Comparison of ENCODE assay signal across 26 mouse cellular contexts in the genomic region with DNA sequence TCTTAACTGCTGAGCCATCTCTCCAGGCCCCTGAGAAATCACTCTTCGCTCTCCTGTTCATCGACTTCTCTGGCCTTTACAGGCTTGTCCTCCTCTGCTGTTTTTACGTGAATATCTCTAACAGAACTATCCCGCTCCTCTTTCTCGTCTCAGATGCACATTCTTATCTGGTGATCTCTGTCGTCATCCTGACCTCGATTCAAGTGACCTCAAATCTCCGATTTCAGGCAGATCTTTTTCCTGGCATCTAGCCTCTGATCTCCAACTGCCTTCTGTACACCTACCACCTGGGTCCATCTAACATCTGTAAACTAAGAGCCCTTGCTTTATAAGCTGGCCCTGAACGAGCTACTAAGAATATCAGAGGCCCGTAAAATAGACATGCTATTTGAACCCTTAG. TPM values are rescaled to one million over a fixed set of nuclear protein-coding genes. Genes with fewer than 3 reads are reported as not detected.
DNase-seq lines count a peak whose midpoint lies in the region; ATAC-seq and TF ChIP-seq lines count a peak whose summit lies in the region.
"Had no signal": no experiment of that assay in that cellular context is flagged by ENCODE, and none has a peak within 500 bp of the region (broad histone marks: within the 10 kb centered on the region; RNA-seq: fewer than 3 reads in every experiment).

No protein-coding gene starts in this region.

- no peak for TF ChIP-seq EP300 in liver, postnatal 0 days (IDR thresholded peaks at IDR 0.05; ENCODE audit: low read depth)

- WGBS in liver, postnatal 0 days (ENCODE audit: insufficient replicate concordance), result 60% methylated on average over 10 of the region's 10 CpGs
- WGBS in liver, embryonic 12.5 days (ENCODE audit: insufficient replicate concordance), result 59% methylated on average over 10 of the region's 10 CpGs
- WGBS in intestine, embryonic 15.5 days, result 66% methylated on average over 10 of the region's 10 CpGs

- no peaks in the 10 kb centered on the region for H3K9me3 ChIP-seq in liver, postnatal 0 days (ENCODE audit: low read length)
- H3K9me3 ChIP-seq in liver, embryonic 12.5 days (replicated peaks), result no peaks in the 10 kb centered on the region
- H3K9me3 ChIP-seq in intestine, embryonic 15.5 days, result no peaks in the 10 kb centered on the region
- H3K9me3 ChIP-seq: embryonic facial prominence, embryonic 12.5 days; forebrain, embryonic 12.5 days; heart, embryonic 12.5 days; hindbrain, embryonic 15.5 days had no signal

- H3K4me3 ChIP-seq in liver, postnatal 0 days (ENCODE audit: low read depth, low read length), result no peak overlapping the region
- H3K4me3 ChIP-seq in liver, embryonic 12.5 days, result no peak overlapping the region
- H3K4me3 ChIP-seq in intestine, embryonic 15.5 days (replicated peaks), result no peak overlapping the region
- H3K4me3 ChIP-seq: embryonic facial prominence, embryonic 12.5 days; forebrain, embryonic 12.5 days; heart, embryonic 12.5 days; hindbrain, embryonic 15.5 days had no signal

- H3K4me2 ChIP-seq in liver, postnatal 0 days (ENCODE audit: low read depth, low read length), result no peak overlapping the region
- no peak overlapping the region for H3K4me2 ChIP-seq in liver, embryonic 12.5 days
- no peak overlapping the region for H3K4me2 ChIP-seq in intestine, embryonic 15.5 days (replicated peaks)
- H3K4me2 ChIP-seq: embryonic facial prominence, embryonic 12.5 days; forebrain, embryonic 12.5 days; heart, embryonic 12.5 days; hindbrain, embryonic 15.5 days had no signal

- TF ChIP-seq CTCF in liver, postnatal 0 days (IDR thresholded peaks at IDR 0.05; ENCODE audit: low read depth), result no peak

- no peaks in the 10 kb centered on the region for H3K27me3 ChIP-seq in liver, postnatal 0 days (ENCODE audit: insufficient read depth, low read length)
- H3K27me3 ChIP-seq in liver, embryonic 12.5 days (replicated peaks), result no peaks in the 10 kb centered on the region
- no peaks in the 10 kb centered on the region for H3K27me3 ChIP-seq in intestine, embryonic 15.5 days (replicated peaks)
- H3K27me3 ChIP-seq: embryonic facial prominence, embryonic 12.5 days; forebrain, embryonic 12.5 days; heart, embryonic 12.5 days; hindbrain, embryonic 15.5 days had no signal

- H3K27ac ChIP-seq in liver, postnatal 0 days (ENCODE audit: low read depth), result peak overlapping the region; percentile 13; the same call in 1 of the 2 replicates
- no peak overlapping the region for H3K27ac ChIP-seq in liver, embryonic 12.5 days
- peak overlapping the region; percentile 59 for H3K27ac ChIP-seq in intestine, embryonic 15.5 days
- H3K27ac ChIP-seq: embryonic facial prominence, embryonic 12.5 days; forebrain, embryonic 12.5 days; hindbrain, embryonic 15.5 days had no signal

- H3K9ac ChIP-seq in liver, postnatal 0 days (replicated peaks), result no peak overlapping the region
- H3K9ac ChIP-seq in liver, embryonic 12.5 days, result no peak overlapping the region
- no peak overlapping the region for H3K9ac ChIP-seq in intestine, embryonic 15.5 days
- H3K9ac ChIP-seq: embryonic facial prominence, embryonic 12.5 days; forebrain, embryonic 12.5 days; heart, embryonic 12.5 days; hindbrain, embryonic 15.5 days had no signal

- DNase-seq in adrenal gland, adult 2 months, result peak; percentile 9
- DNase-seq in adrenal gland, postnatal 4 days (ENCODE audit: low spot score in 2 of 2), result no peak
- DNase-seq in liver, postnatal 0 days, result no peak
- no peak for DNase-seq in embryo, embryonic 10 days (ENCODE audit: low spot score)
- DNase-seq in left cerebral cortex, adult 11 months (ENCODE audit: low spot score), result no peak
- DNase-seq: B cell, adult 2 months; cerebellum, adult 11 months; cerebellum, adult 8-10 months; cerebellum, postnatal 14 days; gastrocnemius, postnatal 14 days had no signal

- ATAC-seq in liver, postnatal 0 days, result no peak
- ATAC-seq in liver, embryonic 12.5 days, result no peak
- no peak; the same call in 1 of the 2 replicates for ATAC-seq in intestine, embryonic 15.5 days
- ATAC-seq: forebrain, embryonic 16.5 days; inflammation-experienced regulatory T-cells, adult 6 months had no signal

- no peaks in the 10 kb centered on the region for H3K36me3 ChIP-seq in liver, postnatal 0 days (replicated peaks; ENCODE audit: insufficient read depth, low read length)
- H3K36me3 ChIP-seq in liver, embryonic 12.5 days, result no peaks in the 10 kb centered on the region
- H3K36me3 ChIP-seq in intestine, embryonic 15.5 days, result no peaks in the 10 kb centered on the region
- H3K36me3 ChIP-seq: embryonic facial prominence, embryonic 12.5 days; forebrain, embryonic 12.5 days; heart, embryonic 12.5 days; hindbrain, embryonic 15.5 days had no signal

- no peaks in the 10 kb centered on the region for H3K4me1 ChIP-seq in liver, postnatal 0 days (ENCODE audit: insufficient read depth)
- no peaks in the 10 kb centered on the region for H3K4me1 ChIP-seq in liver, embryonic 12.5 days
- H3K4me1 ChIP-seq in intestine, embryonic 15.5 days (replicated peaks), result 0 out of 2 replicates have a peak, but pooled peaks cover 3% of the 10 kb centered on the region
- H3K4me1 ChIP-seq: embryonic facial prominence, embryonic 12.5 days; forebrain, embryonic 12.5 days; heart, embryonic 12.5 days; hindbrain, embryonic 15.5 days had no signal

RNA-seq across cellular contexts. Expression of a gene that starts 2.5 kb away (rescaled TPM):
- under 1 TPM in 1 of 2 experiments, not detected in 1; 0.63 TPM for total RNA-seq in adrenal gland, adult 2 months (2021)
- polyA plus RNA-seq in adrenal gland, adult 2 months (2012; rRNA removed), result not detected in 2 replicates
- 1 to 10 TPM in 1 of 2 experiments, under 1 TPM in 1; 0.22 to 8.9 TPM for total RNA-seq in adrenal gland, postnatal 4 days (2021)
- 29.5 and 32.4 TPM in 2 replicates for polyA plus RNA-seq in liver, postnatal 0 days (2015; fragmentation: Nextera tagmentation; extraction: Ambion mirVana)
- polyA plus RNA-seq in liver, embryonic 12.5 days (2016; fragmentation: Nextera tagmentation; extraction: Ambion mirVana), result 0.17 TPM in 1 of 2 replicates, not detected in the other
- polyA plus RNA-seq in intestine, embryonic 15.5 days (2015; fragmentation: Nextera tagmentation; extraction: Ambion mirVana), result 0.38 and 0.48 TPM in 2 replicates
- total RNA-seq: common myeloid progenitor, adult 5-6 weeks; gastrocnemius, postnatal 14 days; heart, adult 8-10 months; heart, postnatal 25 days; MEL had no signal
- polyA plus RNA-seq: brain, embryonic 14.5 days; embryonic facial prominence, embryonic 12.5 days; forebrain, embryonic 12.5 days; forebrain, embryonic 16.5 days; gonadal fat pad, adult 2 months; heart, embryonic 12.5 days; heart, embryonic 16.5 days; hindbrain, embryonic 11.5 days; hindbrain, embryonic 15.5 days; inflammation-experienced regulatory T-cells, adult 6 months had no signal

RNA-seq across cellular contexts. Expression of a gene that starts 10.1 kb away (rescaled TPM):
- 1 to 10 TPM; 2.3 to 4.4 TPM for total RNA-seq in adrenal gland, adult 2 months (2021)
- polyA plus RNA-seq in adrenal gland, adult 2 months (2012; rRNA removed), result 0.26 and 0.56 TPM in 2 replicates
- 10 to 100 TPM; 22.3 to 26.6 TPM for total RNA-seq in adrenal gland, postnatal 4 days (2021)
- polyA plus RNA-seq in liver, postnatal 0 days (2015; fragmentation: Nextera tagmentation; extraction: Ambion mirVana), result 26.2 and 29.1 TPM in 2 replicates
- polyA plus RNA-seq in liver, embryonic 12.5 days (2016; fragmentation: Nextera tagmentation; extraction: Ambion mirVana), result 88.9 and 93.3 TPM in 2 replicates
- 67.9 and 73.0 TPM in 2 replicates for polyA plus RNA-seq in intestine, embryonic 15.5 days (2015; fragmentation: Nextera tagmentation; extraction: Ambion mirVana)

RNA-seq across cellular contexts. Expression of a gene that starts 30.5 kb away (rescaled TPM):
- total RNA-seq in adrenal gland, adult 2 months (2021), result 100 to 1,000 TPM; 607 to 630 TPM
- polyA plus RNA-seq in adrenal gland, adult 2 months (2012; rRNA removed), result 178 and 209 TPM in 2 replicates
- total RNA-seq in adrenal gland, postnatal 4 days (2021), result 100 to 1,000 TPM; 823 to 829 TPM
- polyA plus RNA-seq in liver, postnatal 0 days (2015; fragmentation: Nextera tagmentation; extraction: Ambion mirVana), result 384 and 394 TPM in 2 replicates
- polyA plus RNA-seq in liver, embryonic 12.5 days (2016; fragmentation: Nextera tagmentation; extraction: Ambion mirVana), result 666 and 682 TPM in 2 replicates
- 779 and 830 TPM in 2 replicates for polyA plus RNA-seq in intestine, embryonic 15.5 days (2015; fragmentation: Nextera tagmentation; extraction: Ambion mirVana)

RNA-seq across cellular contexts. Expression of a gene that starts 53.8 kb away (rescaled TPM):
- 100 to 1,000 TPM; 179 to 195 TPM for total RNA-seq in adrenal gland, adult 2 months (2021)
- 124 and 151 TPM in 2 replicates for polyA plus RNA-seq in adrenal gland, adult 2 months (2012; rRNA removed)
- 100 to 1,000 TPM; 152 to 160 TPM for total RNA-seq in adrenal gland, postnatal 4 days (2021)
- 193 and 194 TPM in 2 replicates for polyA plus RNA-seq in liver, postnatal 0 days (2015; fragmentation: Nextera tagmentation; extraction: Ambion mirVana)
- polyA plus RNA-seq in liver, embryonic 12.5 days (2016; fragmentation: Nextera tagmentation; extraction: Ambion mirVana), result 406 and 407 TPM in 2 replicates
- polyA plus RNA-seq in intestine, embryonic 15.5 days (2015; fragmentation: Nextera tagmentation; extraction: Ambion mirVana), result 482 and 586 TPM in 2 replicates

Comparison
In these comparisons a context has a peak if more than half of its experiments do, and no peak if none do; other contexts are left out.
1. RNA of a gene that starts 2.5 kb away (polyA plus RNA-seq): 29.5 to 32.4 TPM in liver, postnatal 0 days; 0.38 to 0.48 TPM in intestine, embryonic 15.5 days, 0.17 TPM in liver, embryonic 12.5 days and not detected in adrenal gland, adult 2 months; every median in the first group is over 10 times any median in the second.
2. RNA of a gene that starts 10.1 kb away (polyA plus RNA-seq): 88.9 to 93.3 TPM in liver, embryonic 12.5 days, 67.9 to 73.0 TPM in intestine, embryonic 15.5 days and 26.2 to 29.1 TPM in liver, postnatal 0 days; 0.26 to 0.56 TPM in adrenal gland, adult 2 months; every median in the first group is over 10 times any median in the second.